In the genomic region with DNA sequence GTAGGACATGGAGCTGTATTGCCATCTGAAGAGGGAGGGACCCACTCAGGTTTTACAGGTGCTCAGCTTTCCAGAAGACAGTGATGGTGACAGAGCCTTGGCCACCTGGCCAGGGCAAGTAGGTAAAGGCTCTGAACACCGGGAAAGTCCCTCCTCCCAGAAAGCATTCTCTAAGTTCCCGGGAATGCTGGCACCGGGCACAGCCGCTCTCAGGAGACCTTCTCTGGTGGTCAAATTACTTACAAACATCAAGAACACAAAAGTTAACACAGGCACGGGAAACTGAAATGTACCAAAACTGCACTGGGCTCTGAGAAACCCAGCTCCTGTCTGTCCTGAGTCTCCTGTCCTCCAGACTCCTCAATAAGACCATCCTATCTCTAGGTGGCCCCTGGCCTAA, we compare ENCODE assay signal across 8 mouse cellular contexts. TPM values are rescaled to one million over a fixed set of nuclear protein-coding genes. Genes with fewer than 3 reads are reported as not detected.
DNase-seq lines count a peak whose midpoint lies in the region; ATAC-seq and TF ChIP-seq lines count a peak whose summit lies in the region.

No protein-coding gene starts in this region.

- 0% methylated on average over 5 of the region's 5 CpGs for WGBS in kidney, embryonic 16.5 days
- 13% methylated on average over 5 of the region's 5 CpGs for WGBS in hindbrain, embryonic 13.5 days
- 8% methylated on average over 5 of the region's 5 CpGs for WGBS in midbrain, embryonic 14.5 days

- TF ChIP-seq POLR2A in brain, embryonic 14.5 days (IDR thresholded peaks at IDR 0.05; ENCODE audit: borderline replicate concordance, extremely low read depth, insufficient read depth, insufficient read length, poor library complexity, severe bottlenecking): no peak

- peak overlapping the region; percentile 74 for H3K4me2 ChIP-seq in kidney, embryonic 16.5 days (replicated peaks; ENCODE audit: low read depth, low read length)
- peak overlapping the region; percentile 72 for H3K4me2 ChIP-seq in hindbrain, embryonic 13.5 days
- peak overlapping the region; percentile 87 for H3K4me2 ChIP-seq in midbrain, embryonic 14.5 days (ENCODE audit: low read length)

- no peak for ATAC-seq in kidney, embryonic 16.5 days (ENCODE audit: low FRiP score, low TSS enrichment)
- ATAC-seq in hindbrain, embryonic 13.5 days (ENCODE audit: low FRiP score): no peak; the same call in 1 of the 2 replicates
- no peak for ATAC-seq in midbrain, embryonic 14.5 days (ENCODE audit: low FRiP score, low TSS enrichment)

- no peak for DNase-seq in kidney, adult 9 months
- DNase-seq in brain, embryonic 14.5 days (ENCODE audit: low read depth): peak; percentile 32
- peak; percentile 11 for DNase-seq in midbrain, embryonic 14.5 days
- DNase-seq in cerebellum, adult 11 months: no peak
- no peak for DNase-seq in gastrocnemius, postnatal 14 days
- no peak for DNase-seq in ovary, postnatal 14 days (ENCODE audit: low spot score)

- H3K27me3 ChIP-seq in kidney, embryonic 16.5 days (ENCODE audit: insufficient read depth, low read length): no peaks in the 10 kb centered on the region
- H3K27me3 ChIP-seq in hindbrain, embryonic 13.5 days: no peaks in the 10 kb centered on the region
- H3K27me3 ChIP-seq in midbrain, embryonic 14.5 days (ENCODE audit: control insufficient read depth, insufficient read depth, low read length): no peaks in the 10 kb centered on the region

- no peaks in the 10 kb centered on the region for H3K9me3 ChIP-seq in kidney, embryonic 16.5 days (ENCODE audit: low read length)
- H3K9me3 ChIP-seq in hindbrain, embryonic 13.5 days: no peaks in the 10 kb centered on the region
- no peaks in the 10 kb centered on the region for H3K9me3 ChIP-seq in midbrain, embryonic 14.5 days (ENCODE audit: control insufficient read depth, low read length)

- intact Hi-C loops in gastrocnemius, postnatal 14 days (cut with DNase I; ENCODE audit: low total_unique reads): loop anchor here (5.0 kb wide), 1 partner anchor 48 kb away; no protein-coding TSS in a partner anchor

- peak overlapping the region; percentile 74 for H3K9ac ChIP-seq in kidney, embryonic 16.5 days (replicated peaks; ENCODE audit: low read length)
- peak overlapping the region; percentile 91 for H3K9ac ChIP-seq in hindbrain, embryonic 13.5 days
- peak overlapping the region; percentile 88 for H3K9ac ChIP-seq in midbrain, embryonic 14.5 days (replicated peaks; ENCODE audit: low read length)

- peaks cover 51% of the 10 kb centered on the region for H3K4me1 ChIP-seq in kidney, embryonic 16.5 days (ENCODE audit: insufficient read depth, low read length)
- peaks cover 48% of the 10 kb centered on the region for H3K4me1 ChIP-seq in hindbrain, embryonic 13.5 days (replicated peaks)
- peaks cover 13% of the 10 kb centered on the region for H3K4me1 ChIP-seq in midbrain, embryonic 14.5 days (ENCODE audit: control insufficient read depth, insufficient read depth, low read length)

- peak overlapping the region; percentile 37 for H3K27ac ChIP-seq in kidney, embryonic 16.5 days (ENCODE audit: low read length)
- H3K27ac ChIP-seq in hindbrain, embryonic 13.5 days: peak overlapping the region; percentile 91
- peak overlapping the region; percentile 89 for H3K27ac ChIP-seq in midbrain, embryonic 14.5 days (replicated peaks; ENCODE audit: low read depth, low read length)

- no peaks in the 10 kb centered on the region for H3K36me3 ChIP-seq in kidney, embryonic 16.5 days (ENCODE audit: insufficient read depth, low read length)
- peaks cover 4% of the 10 kb centered on the region for H3K36me3 ChIP-seq in hindbrain, embryonic 13.5 days
- no peaks in the 10 kb centered on the region; the same call in none of the 2 replicates for H3K36me3 ChIP-seq in midbrain, embryonic 14.5 days (ENCODE audit: control insufficient read depth, insufficient read depth, low read length)

- no peak for TF ChIP-seq CTCF in brain, embryonic 14.5 days (IDR thresholded peaks at IDR 0.05; ENCODE audit: borderline replicate concordance, extremely low read depth, insufficient read depth, insufficient read length)

- peak overlapping the region; percentile 61 for H3K4me3 ChIP-seq in kidney, embryonic 16.5 days (ENCODE audit: low read length)
- peak overlapping the region; percentile 90 for H3K4me3 ChIP-seq in hindbrain, embryonic 13.5 days
- peak overlapping the region; percentile 85 for H3K4me3 ChIP-seq in midbrain, embryonic 14.5 days (replicated peaks; ENCODE audit: low read depth, low read length)

RNA-seq across cellular contexts. Expression of a gene that starts 45.3 kb away (rescaled TPM):
- 0.76 and 0.81 TPM in 2 replicates for polyA plus RNA-seq in kidney, embryonic 16.5 days (2015; fragmentation: Nextera tagmentation; extraction: Ambion mirVana)
- 2.1 and 3.4 TPM in 2 replicates for polyA plus RNA-seq in brain, embryonic 14.5 days (2012; rRNA removed)
- 3.9 and 4.0 TPM in 2 replicates for polyA plus RNA-seq in hindbrain, embryonic 13.5 days (2015; fragmentation: Nextera tagmentation; extraction: Ambion mirVana)
- 3.0 and 3.1 TPM in 2 replicates for polyA plus RNA-seq in midbrain, embryonic 14.5 days (2014; fragmentation: Nextera tagmentation; extraction: Ambion mirVana)
- total RNA-seq in gastrocnemius, postnatal 14 days (2021): under 1 TPM in 1 of 2 experiments, not detected in 1; 0.16 TPM

RNA-seq across cellular contexts. Expression of a gene that starts 45.6 kb away (rescaled TPM):
- 2.0 and 2.2 TPM in 2 replicates for polyA plus RNA-seq in kidney, embryonic 16.5 days (2015; fragmentation: Nextera tagmentation; extraction: Ambion mirVana)
- polyA plus RNA-seq in brain, embryonic 14.5 days (2012; rRNA removed): 16.9 and 19.8 TPM in 2 replicates
- polyA plus RNA-seq in hindbrain, embryonic 13.5 days (2015; fragmentation: Nextera tagmentation; extraction: Ambion mirVana): 2.7 and 2.8 TPM in 2 replicates
- polyA plus RNA-seq in midbrain, embryonic 14.5 days (2014; fragmentation: Nextera tagmentation; extraction: Ambion mirVana): 7.0 and 7.1 TPM in 2 replicates
- total RNA-seq in gastrocnemius, postnatal 14 days (2021): 10 to 100 TPM; 11.8 to 12.2 TPM

Comparison
In these comparisons a context has a peak if more than half of its experiments do, and no peak if none do; other contexts are left out.
1. H3K27ac ChIP-seq: peak in every context shown above with its lines; median percentile 91 in hindbrain, embryonic 13.5 days; 89 in midbrain, embryonic 14.5 days; 37 in kidney, embryonic 16.5 days.
2. DNase-seq: peak in brain, embryonic 14.5 days (single experiment) and midbrain, embryonic 14.5 days (single experiment); none in kidney, adult 9 months (single experiment), cerebellum, adult 11 months (single experiment), gastrocnemius, postnatal 14 days (single experiment) and ovary, postnatal 14 days (single experiment).
3. Peak in every context shown above with its lines, with median percentiles within 50 percentile points of each other: H3K4me2 ChIP-seq, H3K4me3 ChIP-seq and H3K9ac ChIP-seq.